Mouse (Mus musculus): ENCODE measurements around the gene Mapre1.

- TF ChIP-seq CTCF (IDR thresholded peaks at IDR 0.05; ENCODE audit: borderline replicate concordance, control insufficient read depth, extremely low read depth, insufficient read depth, low read length, poor library complexity) (no peak), POLR2A (IDR thresholded peaks at IDR 0.05; ENCODE audit: control insufficient read depth, extremely low read depth, insufficient read depth, low read length, poor library complexity) (no peak)
Measured at GRCm38 (mm10) chr2:153696352-153696751, 44.7 kb upstream of the Mapre1 start, which contains the start of gene Dnmt3c.
